Mouse (Mus musculus) gastrocnemius, postnatal 10 days (tissue): ENCODE data around the gene Tfpi2. TPM values are rescaled to one million over a fixed set of nuclear protein-coding genes. Genes with fewer than 3 reads are reported as not detected.

Experiments
- total RNA-seq, 2 experiments: library from RNA; stranded (reverse); gene quantifications; 2 replicates each; pipeline ENCODE4 v1.2.3; 2021

Tfpi2 gene
- total RNA-seq, 2 experiments from 2014 or later, result 1.6 to 2.7 TPM

Other genes starting within 250 kb of the Tfpi2 start
- 1 to 10 TPM; 2.4 to 2.9 TPM for gene Calcr, start 224.2 kb downstream of the Tfpi2 start, total RNA-seq
- not detected for gene Gngt1, start 4.9 kb upstream of the Tfpi2 start, total RNA-seq
- gene Gng11, start 15.0 kb upstream of the Tfpi2 start, total RNA-seq, result 10 to 100 TPM; 64.0 to 65.6 TPM
- gene Bet1, start 98.1 kb upstream of the Tfpi2 start, total RNA-seq, result 10 to 100 TPM; 23.7 to 27.1 TPM